Mouse (Mus musculus): ENCODE results near the gene Pxylp1. TPM values are rescaled to one million over a fixed set of nuclear protein-coding genes. Genes with fewer than 3 reads are reported as not detected.
"Not testable (repeated sequence)": the region's sequence is repeated elsewhere in the genome, so short reads cannot be mapped to it uniquely, and the experiment has no call there.

Gene Pxylp1
- polyA plus RNA-seq (2012; rRNA removed) = 29.1 and 40.1 TPM in 2 replicates

DNA sequence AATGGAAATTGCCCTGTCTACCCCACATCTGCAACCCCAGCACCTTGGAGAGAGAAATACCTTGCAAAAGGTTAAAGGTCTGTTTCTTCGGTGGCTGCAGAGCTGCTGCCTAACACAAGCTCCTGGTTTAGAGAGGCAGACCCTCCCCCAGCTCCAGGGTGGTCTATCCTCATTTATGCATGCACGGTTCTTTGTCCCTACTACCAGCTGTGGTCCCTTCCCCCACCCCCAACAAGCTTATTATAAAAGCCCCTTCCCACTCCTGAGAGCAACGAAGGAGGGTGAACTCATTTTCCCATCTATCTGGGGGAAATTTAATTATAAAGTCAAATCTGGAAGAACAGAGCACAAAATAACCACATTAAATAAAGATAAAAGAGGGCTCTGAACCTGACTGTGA is at the start of gene Pxylp1:
Pxylp1 (minus strand) TSS at position 124 of the 400 bp plus-strand sequence.
- TF ChIP-seq POLR2A (IDR thresholded peaks at IDR 0.05; ENCODE audit: borderline replicate concordance, extremely low read depth, insufficient read depth, insufficient read length, poor library complexity, severe bottlenecking) (no peak), CTCF (IDR thresholded peaks at IDR 0.05; ENCODE audit: borderline replicate concordance, extremely low read depth, insufficient read depth, insufficient read length) (no peak)
- DNase-seq (ENCODE audit: low read depth) = peak; percentile 89

DNA sequence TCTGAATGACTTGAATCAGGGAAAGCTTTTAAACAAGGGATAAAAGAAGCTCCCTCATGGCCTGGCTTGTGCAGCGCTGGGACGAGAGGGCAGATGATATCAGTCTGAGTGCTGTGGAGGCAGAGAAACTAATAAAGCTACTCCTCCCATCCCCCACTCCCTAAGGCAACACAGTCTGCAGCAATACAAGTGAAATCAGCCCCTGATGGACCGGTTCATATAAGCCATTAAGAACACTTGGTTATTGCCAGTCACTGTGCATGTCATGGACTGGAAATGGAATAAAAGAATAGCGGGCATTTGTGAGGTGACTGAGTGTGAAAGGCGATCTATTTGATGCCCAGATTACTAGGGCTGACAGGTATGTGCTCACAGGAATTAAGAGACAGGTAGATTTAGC is 46.4 kb upstream of the Pxylp1 start:
- TF ChIP-seq POLR2A (IDR thresholded peaks at IDR 0.05; ENCODE audit: borderline replicate concordance, extremely low read depth, insufficient read depth, insufficient read length, poor library complexity, severe bottlenecking) (no peak), CTCF (IDR thresholded peaks at IDR 0.05; ENCODE audit: borderline replicate concordance, extremely low read depth, insufficient read depth, insufficient read length) (no peak)
- DNase-seq (ENCODE audit: low read depth) = peak; percentile 69

GRCm38 (mm10) chr9:96936427-96936826 is 44.0 kb upstream of the Pxylp1 start:
- DNase-seq (ENCODE audit: low read depth) = not testable (repeated sequence)

DNA sequence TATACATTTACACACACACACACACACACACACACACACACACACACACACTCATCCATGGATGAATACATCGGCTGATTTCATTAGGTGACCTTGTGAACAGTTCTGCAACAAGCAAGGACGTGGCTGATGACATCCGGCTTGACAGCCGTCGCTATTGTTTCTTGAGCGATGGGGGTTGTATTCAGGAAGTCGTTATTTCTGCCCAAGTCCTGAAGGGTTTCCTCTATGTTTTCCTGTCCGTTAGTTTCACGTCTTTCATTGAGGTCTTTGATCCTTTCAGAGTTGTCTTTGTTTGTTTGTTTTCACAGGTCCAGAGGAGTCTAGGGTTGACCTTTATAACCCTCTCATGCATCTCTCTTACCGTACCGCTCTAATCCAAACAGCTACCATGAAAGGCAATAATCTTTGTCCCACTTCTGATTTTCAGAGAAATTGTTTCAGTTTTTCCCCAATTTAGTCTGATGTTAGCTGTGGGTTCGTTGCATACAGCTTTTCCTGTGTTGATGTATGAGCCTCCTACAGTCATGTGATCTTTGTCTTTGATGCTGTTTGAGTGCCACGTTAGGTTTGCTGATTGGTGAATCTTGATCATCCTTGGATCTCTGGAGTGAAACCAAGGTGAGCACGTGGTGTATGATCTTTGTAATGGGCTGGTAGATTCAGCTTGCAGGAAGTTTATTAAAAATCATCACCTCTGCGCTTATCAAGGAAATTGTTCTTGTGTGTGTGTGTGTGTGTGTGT is 43.3 kb upstream of the Pxylp1 start:
- TF ChIP-seq POLR2A (IDR thresholded peaks at IDR 0.05; ENCODE audit: borderline replicate concordance, extremely low read depth, insufficient read depth, insufficient read length, poor library complexity, severe bottlenecking) = no peak
- TF ChIP-seq CTCF (IDR thresholded peaks at IDR 0.05; ENCODE audit: borderline replicate concordance, extremely low read depth, insufficient read depth, insufficient read length) = no peak
- DNase-seq (ENCODE audit: low read depth) = no peak

GRCm38 (mm10) chr9:96934816-96935215 is 42.3 kb upstream of the Pxylp1 start:
- no peak for DNase-seq (ENCODE audit: low read depth)
- TF ChIP-seq CTCF (IDR thresholded peaks at IDR 0.05; ENCODE audit: borderline replicate concordance, extremely low read depth, insufficient read depth, insufficient read length) (no peak), POLR2A (IDR thresholded peaks at IDR 0.05; ENCODE audit: borderline replicate concordance, extremely low read depth, insufficient read depth, insufficient read length, poor library complexity, severe bottlenecking) (no peak)

DNA sequence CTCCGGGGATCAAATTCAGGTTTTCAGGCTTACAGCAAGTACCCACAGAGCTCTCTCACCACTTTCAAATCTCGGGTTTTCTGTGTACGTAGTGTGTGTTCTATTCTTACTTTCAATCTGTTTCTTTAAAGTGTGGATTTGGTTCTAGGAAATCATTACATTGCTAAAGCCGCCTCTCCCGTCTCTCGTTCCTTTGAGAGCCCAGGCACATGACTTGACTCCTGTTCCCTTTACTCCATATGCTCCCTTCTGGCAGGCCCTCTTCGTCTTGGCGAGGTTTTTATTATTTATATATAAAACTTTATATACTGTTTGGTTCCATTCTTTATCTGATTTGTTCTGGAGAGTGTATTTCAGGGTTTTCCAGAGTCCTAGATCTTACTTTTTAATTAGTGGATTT is 40.3 kb upstream of the Pxylp1 start:
- no peak for DNase-seq (ENCODE audit: low read depth)
- no peak for TF ChIP-seq POLR2A (IDR thresholded peaks at IDR 0.05; ENCODE audit: borderline replicate concordance, extremely low read depth, insufficient read depth, insufficient read length, poor library complexity, severe bottlenecking)
- TF ChIP-seq CTCF (IDR thresholded peaks at IDR 0.05; ENCODE audit: borderline replicate concordance, extremely low read depth, insufficient read depth, insufficient read length) = no peak

DNA sequence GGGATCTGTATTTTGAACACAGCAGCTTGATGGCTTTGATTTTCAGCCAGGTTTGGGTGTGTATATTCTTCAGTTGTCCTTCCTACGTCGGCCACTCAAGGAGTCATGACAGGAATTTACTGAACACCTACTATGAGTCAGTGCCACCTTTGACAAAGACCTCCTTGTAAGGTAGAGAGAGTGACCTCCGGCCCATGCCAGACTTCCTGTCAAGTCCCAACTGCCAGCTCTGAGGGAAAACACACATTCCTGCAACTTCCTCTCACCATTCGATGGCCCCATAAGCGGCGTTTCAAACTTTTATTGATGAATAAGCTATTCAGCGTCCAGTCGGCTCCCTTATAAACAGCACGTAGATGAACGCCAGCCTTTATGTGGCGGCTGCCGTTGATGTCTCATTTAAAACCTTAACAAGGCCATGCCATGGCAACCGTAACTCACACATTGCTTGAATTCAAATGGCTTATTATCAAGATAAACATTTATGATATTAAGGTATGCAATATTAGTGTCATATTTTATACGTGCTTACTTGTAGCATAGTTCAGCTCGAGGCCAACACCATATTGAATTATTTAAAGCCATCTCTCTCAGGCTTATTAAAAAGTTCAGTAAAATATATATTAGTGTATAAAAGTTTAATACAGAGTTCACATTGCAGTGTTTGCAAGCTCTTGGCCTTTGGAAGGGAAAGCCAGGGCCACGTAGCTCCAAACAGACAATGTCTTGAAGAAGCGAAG is 31.3 kb upstream of the Pxylp1 start:
- TF ChIP-seq CTCF (IDR thresholded peaks at IDR 0.05; ENCODE audit: borderline replicate concordance, extremely low read depth, insufficient read depth, insufficient read length) = no peak
- no peak for TF ChIP-seq POLR2A (IDR thresholded peaks at IDR 0.05; ENCODE audit: borderline replicate concordance, extremely low read depth, insufficient read depth, insufficient read length, poor library complexity, severe bottlenecking)
- no peak for DNase-seq (ENCODE audit: low read depth)

GRCm38 (mm10) chr9:96923119-96923518 is 30.6 kb upstream of the Pxylp1 start:
- DNase-seq (ENCODE audit: low read depth) = no peak
- TF ChIP-seq CTCF (IDR thresholded peaks at IDR 0.05; ENCODE audit: borderline replicate concordance, extremely low read depth, insufficient read depth, insufficient read length) (no peak), POLR2A (IDR thresholded peaks at IDR 0.05; ENCODE audit: borderline replicate concordance, extremely low read depth, insufficient read depth, insufficient read length, poor library complexity, severe bottlenecking) (no peak)

DNA sequence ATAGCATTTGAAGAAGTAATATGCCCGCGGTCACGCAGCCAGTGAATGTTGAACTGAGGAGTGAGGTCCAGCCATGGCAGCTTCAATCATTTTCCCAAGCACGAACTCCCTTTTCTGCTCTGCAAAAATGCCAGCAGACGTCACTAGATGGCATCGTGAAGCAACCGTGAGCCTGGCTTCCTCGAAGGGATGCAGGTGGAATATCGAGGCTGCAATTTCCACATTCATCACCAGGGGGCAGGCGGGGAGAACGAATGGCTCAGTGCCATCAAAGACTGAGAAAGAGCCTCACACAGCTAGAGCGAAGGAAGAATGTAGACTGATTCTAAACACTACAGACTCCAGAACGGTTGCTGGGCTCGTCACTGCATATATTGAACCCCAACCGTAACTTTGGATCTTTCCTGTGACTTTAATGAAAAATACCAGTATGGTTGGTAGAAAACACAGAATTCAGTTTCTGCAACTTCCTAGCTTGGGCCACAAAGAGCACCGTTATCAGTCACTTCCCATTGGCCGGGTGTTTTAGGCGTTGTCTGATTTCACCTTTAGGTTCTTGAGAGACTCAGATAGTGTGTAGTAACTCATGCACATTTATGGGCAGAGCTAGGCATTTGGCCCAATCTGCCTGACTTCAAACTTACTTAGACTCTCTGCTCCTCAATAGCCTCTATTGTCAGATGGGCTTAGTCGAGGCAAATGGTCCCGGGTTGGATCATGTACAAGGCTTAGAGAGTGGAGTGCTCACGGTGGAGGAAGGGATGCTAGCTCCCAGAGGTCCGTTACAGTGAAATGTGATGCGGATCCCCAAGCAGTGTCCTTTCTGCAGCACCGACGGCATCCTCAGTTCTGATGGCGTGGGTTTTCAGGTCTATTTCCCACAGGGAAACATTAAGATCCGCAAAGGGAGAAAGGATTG is 24.4 kb upstream of the Pxylp1 start:
- TF ChIP-seq POLR2A (IDR thresholded peaks at IDR 0.05; ENCODE audit: borderline replicate concordance, extremely low read depth, insufficient read depth, insufficient read length, poor library complexity, severe bottlenecking) (no peak), CTCF (IDR thresholded peaks at IDR 0.05; ENCODE audit: borderline replicate concordance, extremely low read depth, insufficient read depth, insufficient read length) (peak; percentile 100)
- peak; percentile 97 for DNase-seq (ENCODE audit: low read depth)

- no peak for DNase-seq (ENCODE audit: low read depth)
- TF ChIP-seq CTCF (IDR thresholded peaks at IDR 0.05; ENCODE audit: borderline replicate concordance, extremely low read depth, insufficient read depth, insufficient read length) (no peak), POLR2A (IDR thresholded peaks at IDR 0.05; ENCODE audit: borderline replicate concordance, extremely low read depth, insufficient read depth, insufficient read length, poor library complexity, severe bottlenecking) (no peak)
Observed at GRCm38 (mm10) chr9:96916076-96916475, 23.6 kb upstream of the Pxylp1 start.

DNA sequence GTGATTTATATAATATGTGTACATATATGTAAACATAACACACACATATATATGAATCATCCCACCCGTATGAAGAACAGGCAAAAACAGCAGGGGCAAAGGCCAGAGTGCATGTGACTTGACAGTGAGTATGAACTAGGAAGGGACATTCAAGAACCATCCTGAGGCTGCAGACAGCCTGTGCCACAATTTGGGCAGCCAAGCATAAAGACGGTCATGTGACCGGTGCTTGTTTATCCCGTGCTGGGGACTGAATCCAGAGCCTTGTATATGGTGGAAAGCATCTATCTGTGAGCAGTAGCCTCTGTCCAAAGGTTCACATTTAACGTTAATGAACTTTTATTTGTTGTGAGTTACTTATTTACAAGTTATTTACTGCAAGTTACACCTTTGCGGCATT is 22.4 kb upstream of the Pxylp1 start:
- TF ChIP-seq POLR2A (IDR thresholded peaks at IDR 0.05; ENCODE audit: borderline replicate concordance, extremely low read depth, insufficient read depth, insufficient read length, poor library complexity, severe bottlenecking) = no peak
- no peak for TF ChIP-seq CTCF (IDR thresholded peaks at IDR 0.05; ENCODE audit: borderline replicate concordance, extremely low read depth, insufficient read depth, insufficient read length)
- no peak for DNase-seq (ENCODE audit: low read depth)

All from brain, embryonic 14.5 days (tissue).